Mouse (Mus musculus) right cerebral cortex, postnatal 10 days (tissue): ENCODE data around the gene Gfod2.

Experiments
- DNase-seq, 2 experiments: peaks; one replicate each; pipeline ENCODE4 v3.0.0; 2021; ENCODE audit warnings: low spot score in 2 of 2

Gfod2 gene

DNA sequence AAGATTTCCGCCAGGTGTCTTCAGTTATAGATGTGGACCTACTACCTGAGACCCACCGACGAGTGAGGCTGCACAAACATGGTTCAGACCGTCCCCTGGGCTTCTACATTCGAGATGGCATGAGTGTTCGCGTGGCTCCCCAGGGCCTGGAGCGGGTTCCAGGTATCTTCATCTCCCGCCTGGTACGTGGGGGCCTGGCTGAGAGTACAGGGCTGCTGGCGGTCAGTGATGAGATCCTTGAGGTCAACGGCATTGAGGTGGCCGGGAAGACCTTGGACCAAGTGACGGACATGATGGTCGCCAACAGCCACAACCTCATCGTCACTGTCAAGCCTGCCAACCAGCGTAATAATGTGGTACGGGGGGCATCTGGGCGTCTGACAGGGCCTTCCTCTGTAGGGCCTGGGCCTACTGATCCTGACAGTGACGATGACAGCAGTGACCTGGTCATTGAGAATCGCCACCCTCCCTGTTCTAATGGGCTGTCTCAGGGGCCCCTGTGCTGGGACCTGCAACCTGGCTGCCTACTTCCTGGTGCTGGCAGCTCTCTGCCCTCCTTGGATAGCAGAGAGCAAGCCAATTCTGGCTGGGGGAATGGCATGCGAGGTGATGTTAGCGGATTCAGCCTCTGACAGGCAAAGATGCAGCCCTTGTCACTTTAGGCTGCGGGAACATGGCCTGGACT is 55.6 kb downstream of the Gfod2 start:
- peak in 1 of 2 experiments; percentile 30 for DNase-seq

DNA sequence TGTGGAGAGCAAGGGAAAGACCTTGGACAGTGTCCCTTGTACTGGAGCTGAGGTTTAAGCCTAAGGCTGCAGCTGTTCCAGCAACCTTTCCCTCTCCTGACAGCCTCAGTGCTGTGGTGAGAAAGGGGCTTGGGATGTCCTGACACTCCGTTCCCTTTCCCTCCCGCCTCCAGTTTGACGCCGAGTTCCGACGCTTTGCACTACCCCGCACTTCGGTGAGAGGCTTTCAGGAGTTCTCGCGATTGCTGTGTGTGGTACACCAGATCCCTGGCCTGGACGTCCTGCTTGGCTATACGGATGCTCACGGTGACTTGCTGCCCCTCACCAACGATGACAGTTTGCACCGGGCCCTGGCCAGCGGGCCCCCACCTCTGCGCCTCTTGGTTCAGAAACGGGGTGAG is 56.5 kb downstream of the Gfod2 start:
- DNase-seq: no peak

DNA sequence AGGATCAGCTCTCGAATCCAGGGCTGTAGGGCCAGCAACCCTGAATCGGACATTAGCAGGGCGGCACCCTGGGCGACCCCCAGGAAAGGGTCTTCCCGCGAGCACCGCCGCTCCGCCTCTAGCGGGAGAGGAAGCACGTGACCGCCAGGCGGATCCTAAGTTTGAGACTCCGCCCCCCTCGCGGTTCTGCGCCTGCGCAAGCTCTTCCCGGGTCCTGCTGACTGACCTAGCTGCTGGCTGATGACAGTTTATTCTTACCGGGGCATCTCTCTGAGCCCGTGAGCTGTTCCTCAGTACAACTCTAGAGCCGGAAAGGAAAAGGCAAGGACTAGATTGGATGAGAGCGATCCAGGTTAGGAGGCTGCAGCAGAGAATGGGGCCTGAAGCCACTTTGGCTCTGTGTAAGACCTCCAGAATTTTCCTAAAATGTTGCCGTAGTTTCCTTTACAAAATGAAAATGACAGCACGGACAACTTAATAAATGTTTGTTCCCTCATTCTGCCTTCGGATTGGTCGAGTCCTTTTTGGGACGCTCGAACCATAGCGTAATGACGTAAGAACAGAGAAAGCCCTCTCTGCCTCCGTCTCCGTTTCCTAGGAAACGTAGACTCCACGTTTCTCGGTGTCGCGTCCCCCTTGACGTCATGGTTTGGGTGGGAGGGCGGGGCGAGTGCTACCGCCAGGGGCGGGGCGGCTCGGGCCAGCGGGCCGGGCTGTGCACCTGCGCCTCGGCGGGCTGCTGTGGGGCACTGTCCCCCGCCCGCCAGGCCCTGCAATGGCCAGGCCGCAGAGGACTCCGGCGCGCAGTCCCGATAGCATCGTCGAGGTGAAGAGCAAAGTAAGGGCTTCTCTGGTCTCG is 57.3 kb downstream of the Gfod2 start, which contains the start of the genes Acd and Pard6a:
Acd (minus strand) TSS at position 137 of the 859 bp plus-strand sequence.
Pard6a (plus strand) TSS at position 183 of the 859 bp plus-strand sequence.
- peak; percentile 96 to 97 for DNase-seq

DNA sequence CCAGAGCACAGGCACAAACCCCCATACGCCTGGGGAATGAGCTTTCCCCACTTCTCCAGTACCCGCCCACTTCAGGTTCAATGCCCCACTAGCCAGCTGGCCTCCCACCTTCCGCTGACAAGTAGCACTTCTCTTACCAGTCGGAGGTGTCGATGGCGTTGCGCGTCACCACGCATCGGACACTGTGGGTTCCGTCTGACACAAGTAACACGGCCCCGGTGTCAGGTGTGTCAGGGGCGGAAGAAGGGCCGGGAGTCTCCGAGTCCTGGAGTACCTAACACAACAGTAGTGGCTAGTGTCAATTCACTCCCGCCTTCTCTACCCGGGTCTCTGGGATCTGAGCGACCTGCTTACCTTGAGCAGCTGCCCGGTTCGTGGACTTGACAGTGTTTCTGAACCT is 57.9 kb downstream of the Gfod2 start:
- DNase-seq: peak; percentile 68 to 80

DNA sequence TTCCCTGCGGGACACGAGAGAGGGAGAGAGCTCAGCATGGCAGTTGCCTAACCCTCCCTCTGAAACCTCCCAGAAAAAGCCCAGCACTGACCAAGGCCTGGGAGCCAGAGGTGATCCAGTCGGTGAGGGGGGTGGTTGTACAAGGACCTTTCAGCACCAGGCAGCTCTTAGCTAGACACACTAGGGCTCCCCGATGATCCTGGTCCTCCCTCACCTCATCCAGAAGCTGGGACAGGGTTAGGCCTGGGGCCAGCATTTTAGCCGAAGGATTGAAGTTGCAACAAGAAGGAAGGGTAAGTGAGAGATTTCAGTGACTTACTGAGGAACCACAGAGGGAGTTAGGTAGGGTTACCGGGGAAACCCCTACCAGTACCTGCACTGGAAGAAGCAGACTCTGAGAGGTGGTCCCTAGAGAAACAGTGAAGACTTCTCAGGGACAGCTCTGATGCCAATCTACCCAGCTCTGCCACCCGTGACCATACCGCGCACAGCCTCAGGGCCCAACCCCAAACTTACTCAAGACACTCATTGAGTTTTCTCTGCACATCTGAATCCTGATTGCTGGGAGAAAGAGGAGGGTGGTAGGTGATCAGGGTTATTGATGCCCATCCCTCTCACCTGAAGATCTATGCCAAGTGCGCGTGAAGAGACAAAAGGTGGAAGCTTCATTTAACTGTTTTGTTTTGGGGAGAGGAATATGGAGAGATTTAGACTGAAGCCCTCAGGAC is 58.8 kb downstream of the Gfod2 start:
- peak in 1 of 2 experiments; percentile 25 for DNase-seq

DNA sequence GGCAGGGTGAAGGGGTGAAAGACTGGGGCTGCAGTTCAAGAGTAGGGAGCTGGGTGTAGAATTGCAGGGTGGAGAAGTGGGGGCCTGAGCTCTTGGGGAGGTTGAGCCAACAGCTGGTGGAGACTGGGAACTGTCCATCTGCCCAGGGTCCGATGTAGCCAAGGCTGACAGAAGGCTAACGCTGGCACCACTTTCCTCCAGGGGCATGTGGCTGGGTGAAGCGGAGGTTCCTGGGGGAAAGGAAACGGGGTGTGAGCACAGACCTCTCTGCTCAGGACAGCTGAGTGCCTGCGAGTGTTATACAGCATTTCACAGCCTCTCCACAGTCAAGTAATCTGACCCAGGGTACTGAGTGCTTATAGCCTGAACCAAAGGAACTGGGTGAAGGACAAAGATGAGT is 59.7 kb downstream of the Gfod2 start:
- no peak for DNase-seq

DNA sequence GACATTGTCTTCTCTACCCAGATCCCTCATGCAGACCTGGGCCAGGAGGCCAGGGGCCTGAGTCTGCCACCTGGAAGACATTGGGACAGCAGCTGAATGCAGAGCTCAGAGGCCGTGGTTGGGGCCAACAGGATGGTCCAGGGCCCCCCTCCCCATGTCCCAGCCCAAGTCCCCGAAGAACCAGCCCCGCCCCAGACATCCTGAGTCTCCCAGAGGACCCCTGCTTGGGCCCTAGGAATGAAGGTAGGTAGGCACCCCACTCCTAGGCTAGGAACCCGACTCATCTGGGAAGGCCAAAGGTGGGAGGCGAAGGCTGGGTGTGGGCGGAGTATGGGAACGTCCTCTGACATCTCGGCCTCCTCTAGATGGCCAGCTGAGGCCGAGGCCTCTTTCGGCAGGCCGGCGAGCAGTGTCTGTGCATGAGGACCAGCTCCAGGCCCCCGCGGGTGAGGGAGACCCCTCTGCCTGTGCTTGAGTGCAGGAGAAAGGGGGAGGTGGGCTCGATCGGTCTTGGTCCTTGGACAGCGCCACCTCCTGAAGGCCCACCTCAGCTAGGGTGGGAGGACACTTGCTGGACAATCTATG is 61.2 kb downstream of the Gfod2 start:
- DNase-seq: peak in 1 of 2 experiments; percentile 30

DNA sequence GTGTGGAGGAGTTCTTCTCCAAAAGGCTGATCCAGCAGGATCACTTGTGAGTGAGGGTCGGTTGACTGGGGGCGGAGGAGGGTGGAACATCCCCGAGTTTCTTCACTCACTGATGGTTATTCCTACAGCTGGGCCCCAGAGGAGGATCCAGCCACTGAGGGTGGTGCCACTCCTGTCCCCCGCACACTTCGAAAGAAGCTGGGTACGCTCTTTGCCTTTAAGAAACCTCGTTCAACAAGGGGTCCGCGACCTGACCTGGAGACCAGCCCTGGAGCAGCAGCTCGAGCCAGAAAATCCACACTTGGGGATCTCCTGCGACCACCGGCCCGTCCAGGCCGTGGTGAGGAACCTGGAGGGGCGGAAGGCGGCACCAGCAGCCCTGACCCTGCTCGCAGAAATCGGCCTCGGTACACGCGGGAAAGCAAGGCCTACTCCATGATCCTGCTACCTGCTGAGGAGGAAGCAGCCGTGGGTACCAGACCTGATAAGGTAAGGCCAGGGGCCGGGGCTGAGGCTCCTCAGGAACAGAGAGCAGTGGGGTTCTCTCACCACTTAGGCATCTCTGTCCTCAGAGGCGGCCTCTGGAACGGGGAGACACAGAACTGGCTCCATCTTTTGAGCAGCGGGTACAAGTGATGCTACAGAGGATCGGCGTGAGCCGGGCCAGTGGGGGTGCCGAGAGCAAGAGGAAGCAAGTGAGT is 63.2 kb downstream of the Gfod2 start:
- peak in 1 of 2 experiments; percentile 33 for DNase-seq

DNA sequence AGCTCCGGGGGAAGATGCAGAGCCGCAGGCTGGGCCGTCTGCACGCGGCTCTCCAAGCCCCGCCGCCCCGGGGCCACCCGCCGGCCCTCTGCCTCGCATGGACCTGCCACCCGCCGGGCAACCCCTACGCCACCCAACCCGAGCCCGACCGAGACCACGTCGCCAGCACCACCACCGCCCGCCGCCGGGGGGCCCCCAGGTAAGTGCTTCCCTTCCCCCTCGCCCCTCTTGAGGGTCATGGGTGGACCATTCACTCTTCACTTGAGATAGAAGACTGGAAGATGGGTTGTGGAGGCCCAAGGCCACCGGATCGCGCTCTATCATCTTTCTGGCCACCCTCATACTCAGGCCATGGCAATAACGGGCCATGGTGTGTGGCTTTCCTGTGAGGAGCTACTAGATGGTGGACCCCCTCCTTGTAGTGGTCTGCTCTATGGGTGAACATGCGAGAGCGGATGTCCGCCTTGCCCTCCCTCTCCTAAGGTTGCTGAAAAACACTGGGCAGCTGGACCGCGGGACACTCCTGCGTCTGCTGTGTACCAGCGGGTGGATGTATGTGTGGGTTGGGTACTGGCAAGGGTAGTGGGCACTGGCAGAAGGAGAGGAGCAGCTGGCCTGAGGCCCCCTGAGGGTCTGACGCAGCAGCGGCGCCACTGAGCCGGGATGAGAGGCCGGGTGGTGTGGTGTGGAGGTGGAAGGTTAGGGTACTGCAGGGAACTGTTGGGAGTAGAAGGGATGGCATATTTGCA is 64.2 kb downstream of the Gfod2 start:
- DNase-seq: peak in 1 of 2 experiments; percentile 67

DNA sequence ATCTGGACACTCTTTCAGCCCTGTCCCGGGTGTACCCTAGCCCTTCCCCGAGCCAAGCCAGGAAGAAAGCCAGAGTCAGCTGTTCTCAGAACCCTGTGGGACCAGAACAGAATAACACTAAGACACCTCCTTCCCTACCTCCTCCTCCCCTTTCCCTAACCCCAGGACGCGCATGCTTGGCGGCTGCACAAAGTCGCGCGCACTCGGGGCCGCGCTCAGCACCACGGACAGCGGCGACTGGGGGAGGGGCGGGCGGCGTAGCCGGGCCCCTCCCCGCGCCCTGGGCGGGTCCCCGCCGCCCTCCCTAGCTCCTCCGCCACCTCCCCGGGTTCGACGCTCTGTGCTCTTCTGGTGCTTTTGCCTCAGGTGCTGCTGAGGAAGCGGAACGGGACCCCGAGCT is 64.8 kb downstream of the Gfod2 start:
- peak; percentile 88 to 90 for DNase-seq

DNA sequence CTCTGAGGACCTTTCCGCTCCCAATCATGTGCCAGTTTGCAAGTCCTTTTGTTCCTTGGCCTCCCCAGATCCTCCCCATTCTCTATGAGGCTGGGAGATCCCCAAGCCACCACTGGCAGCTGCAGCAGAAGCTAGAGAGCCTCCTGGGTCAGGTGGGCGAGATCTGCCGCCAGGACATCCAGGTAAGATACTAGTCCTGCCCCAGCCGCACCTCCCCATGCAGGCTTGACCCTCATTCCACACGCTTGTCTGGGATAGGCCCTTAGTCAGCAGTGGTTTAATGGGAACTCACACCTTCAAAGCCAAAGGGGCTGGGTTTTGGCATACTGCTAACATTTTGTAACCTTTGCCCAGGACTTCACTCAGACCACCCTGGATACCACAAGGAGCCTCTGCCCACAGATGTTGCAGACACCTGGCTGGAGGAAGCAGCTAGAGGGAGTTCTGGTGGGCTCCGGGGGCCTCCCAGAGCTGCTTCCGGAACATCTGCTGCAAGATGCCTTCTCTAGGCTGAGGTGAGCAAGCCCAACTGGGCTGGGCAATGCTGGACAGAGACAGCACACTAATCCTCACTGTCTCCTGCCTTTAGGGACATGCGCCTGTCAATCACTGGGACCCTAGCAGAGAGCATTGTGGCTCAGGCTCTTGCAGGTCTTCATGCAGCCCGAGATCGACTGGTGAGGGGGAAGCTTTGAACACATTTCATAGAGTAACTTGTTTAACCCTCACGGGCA is 65.8 kb downstream of the Gfod2 start:
- no peak for DNase-seq

DNA sequence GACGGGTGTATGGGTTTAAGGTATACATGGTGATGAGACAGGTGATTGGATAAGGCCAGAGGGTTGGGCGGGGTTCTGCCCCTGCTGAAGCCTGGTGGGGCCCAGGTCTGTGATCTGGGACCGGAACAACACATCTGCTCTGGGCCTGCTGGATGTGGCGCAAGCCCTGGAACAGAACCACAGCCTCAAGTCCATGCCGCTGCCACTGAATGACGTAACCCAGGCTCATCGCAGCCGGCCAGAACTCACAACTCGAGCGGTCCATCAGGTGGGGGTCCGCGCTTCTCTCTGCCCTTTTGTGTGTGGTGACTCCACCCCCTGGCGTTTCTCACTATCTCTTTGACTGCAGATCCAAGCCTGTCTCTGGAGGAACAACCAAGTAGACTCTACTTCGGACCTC is 67.5 kb downstream of the Gfod2 start:
- DNase-seq: no peak

DNA sequence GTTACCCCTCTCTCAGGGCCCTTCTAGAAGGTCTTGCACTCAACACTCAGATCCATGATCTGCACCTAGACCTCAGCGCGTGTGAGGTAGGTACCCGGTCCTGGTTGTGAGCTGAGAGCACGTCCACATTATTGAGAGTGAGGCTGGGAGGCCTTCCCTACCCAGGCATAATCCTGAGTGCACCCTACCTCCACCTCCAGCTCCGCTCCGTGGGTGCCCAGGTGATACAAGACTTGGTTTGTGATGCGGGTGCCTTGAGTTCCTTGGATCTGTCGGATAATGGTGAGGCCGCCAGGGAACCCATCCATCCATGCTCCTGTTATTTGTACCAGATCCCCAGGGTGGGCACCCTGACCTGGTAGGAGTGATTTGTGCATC is 68.5 kb downstream of the Gfod2 start:
- no peak for DNase-seq

DNA sequence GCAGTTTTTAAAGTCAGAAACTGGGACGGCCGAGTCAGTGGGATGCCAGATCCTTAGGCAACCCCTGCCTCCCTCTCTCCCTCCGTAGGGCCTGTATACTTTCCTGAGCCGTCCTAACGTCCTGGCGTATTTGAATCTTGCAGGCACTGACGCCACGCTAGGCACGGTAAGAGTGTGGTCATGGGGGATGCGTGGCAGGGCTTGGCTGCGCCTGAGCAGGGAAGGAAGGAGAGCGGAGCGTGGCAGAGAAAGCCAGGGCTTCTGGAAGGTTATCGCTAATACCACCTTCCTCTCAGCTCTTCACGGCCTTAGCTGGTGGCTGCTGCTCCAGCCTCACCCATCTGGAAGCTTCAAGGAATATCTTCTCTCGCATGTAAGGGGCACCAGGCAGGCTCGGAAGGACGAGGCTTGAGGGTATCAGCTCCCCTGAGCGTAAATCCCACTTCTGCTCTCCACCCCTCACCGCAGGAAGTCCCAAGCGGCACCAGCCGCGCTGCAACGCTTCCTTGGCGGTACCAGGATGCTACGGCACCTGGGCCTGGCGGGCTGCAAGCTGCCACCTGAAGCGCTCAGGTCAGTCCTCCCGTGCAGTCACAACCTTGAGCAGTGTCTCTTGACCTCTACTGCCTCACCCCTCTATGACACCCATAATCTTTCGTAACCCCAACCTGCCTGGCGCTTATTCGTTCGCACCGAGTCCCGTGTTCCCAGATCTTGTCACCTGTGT is 69.0 kb downstream of the Gfod2 start:
- DNase-seq: no peak

DNA sequence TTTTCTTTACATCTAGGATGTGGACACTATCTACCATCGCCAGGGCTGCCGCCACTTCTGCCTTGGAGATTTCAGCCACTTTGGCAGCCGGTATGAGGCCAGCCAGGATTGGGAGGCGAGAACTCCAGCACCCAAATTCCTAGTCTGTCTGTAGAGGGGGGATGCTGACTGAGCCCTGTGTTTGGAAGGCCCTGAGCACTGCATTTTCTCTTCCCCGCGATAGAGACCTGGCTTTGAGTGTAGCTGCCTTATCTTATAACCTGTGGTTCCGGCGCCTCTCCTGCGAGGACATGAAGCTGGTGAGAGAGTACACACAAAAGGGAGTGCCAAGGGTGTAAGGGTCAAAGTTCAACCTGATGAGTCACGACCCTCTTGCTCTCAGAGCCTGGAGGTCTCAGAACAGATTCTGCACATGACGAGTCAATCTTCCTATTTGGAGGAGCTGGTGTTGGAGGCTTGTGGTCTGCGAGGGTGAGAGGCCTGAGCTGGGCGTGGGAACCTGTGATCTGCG is 70.2 kb downstream of the Gfod2 start:
- DNase-seq: no peak

DNA sequence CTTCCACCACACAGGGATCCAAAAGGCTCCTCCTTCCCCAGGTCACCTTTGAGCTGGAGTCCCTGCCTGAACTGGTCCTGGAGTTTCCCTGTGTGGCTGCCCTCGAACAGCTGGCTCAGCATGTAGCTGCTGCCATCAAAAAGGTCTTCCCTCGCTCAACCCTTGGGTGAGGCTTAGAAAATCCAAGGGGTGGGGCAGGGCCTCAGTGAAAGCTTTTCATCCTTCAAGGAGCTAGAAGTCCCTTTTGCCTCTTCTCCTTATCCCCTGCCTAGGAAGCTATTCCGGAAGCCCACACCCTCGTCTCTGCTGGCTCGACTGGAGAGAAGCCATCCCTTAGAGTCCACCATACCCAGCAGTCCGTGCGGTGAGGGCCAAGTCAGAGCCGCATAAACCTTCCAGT is 71.0 kb downstream of the Gfod2 start:
- DNase-seq: no peak

DNA sequence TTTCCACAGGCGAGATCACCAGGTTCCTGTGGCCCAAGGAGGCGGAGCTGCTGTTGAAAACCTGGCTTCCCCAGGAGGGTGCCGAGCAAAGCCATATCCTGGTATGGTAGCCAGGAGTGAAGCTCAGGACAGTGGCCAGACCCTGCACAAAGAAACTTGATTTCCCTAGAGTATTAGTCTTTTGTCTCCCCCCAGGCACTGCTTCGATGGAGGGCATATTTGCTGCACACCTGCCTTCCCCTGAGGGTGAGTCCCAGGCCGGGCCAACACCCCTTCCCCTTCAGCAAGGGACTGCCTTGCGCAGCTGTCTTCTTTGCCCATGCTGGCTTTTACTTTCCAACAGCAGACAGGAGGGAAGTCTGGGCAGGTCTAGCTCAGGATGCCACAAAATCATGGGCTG is 71.9 kb downstream of the Gfod2 start:
- no peak for DNase-seq

DNA sequence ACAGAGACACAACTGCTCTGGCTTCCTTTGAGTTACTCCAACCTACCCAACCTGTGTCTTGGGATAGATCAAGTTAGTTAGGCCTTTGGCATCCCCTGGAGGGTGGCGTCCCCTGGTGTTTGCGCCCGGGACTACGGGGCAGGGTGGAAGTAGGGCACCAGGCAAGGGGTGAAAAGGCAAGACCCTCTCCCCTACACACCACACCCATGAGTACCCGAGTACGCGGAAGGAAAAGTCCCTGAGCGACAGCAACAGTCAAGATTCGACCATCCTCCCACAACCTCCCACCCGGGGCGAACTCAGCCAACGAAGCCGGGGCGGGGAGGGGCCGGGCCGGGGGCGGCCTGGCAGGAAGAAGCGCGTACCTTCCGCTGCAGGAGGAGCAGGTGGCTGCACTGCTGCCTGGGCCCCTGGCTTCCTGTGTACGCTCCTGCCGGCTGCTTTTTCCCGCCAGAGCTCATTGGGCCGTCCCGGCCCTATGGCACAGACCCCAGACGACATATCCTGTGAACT is 72.6 kb downstream of the Gfod2 start, which contains the start of gene Carmil2:
Carmil2 (plus strand) TSS at position 479 of the 513 bp plus-strand sequence.
- DNase-seq: peak; percentile 33 to 54

DNA sequence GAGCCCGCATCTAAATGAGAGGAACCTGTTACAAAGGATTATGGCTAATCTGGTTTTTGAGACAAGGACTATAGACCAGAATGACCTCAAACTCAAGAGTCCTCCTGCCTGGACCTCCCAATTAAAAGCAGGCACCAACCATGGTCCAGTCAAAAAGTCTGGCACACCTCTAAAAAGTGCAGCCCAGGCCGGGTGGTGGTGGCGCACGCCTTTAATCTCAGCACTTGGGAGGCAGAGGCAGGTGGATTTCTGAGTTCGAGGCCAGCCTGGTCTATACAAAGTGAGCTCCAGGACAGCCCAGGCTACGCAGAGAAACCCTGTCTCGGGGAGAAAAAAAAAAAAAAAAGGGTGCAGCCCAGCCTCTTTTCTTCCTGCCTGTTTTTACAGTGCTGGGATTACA is 73.1 kb downstream of the Gfod2 start:
- DNase-seq: no peak
